Comparison of ENCODE assay signal across 8 mouse cellular contexts in the genomic region with DNA sequence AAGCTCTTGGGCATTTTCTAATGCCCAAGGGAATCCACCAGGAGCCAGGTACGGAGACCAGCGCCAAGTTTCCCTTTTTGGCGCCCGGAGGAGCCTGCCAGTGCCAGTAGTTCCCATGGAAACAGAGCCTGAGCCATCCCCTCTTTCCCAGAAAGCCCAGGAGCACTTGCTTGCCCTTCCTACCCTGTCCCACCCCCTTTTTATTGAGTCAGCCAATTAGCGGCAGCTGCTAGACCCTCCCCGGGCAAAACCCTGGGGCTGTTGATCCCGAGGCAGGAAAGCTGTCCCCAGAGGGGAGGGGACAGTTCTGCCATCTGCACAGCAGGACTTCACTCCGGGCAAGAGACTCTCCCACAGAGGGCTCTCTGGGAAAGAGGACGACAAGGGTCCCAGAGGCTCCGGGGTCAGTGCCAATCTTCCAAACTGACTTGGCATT. TPM values are rescaled to one million over a fixed set of nuclear protein-coding genes. Genes with fewer than 3 reads are reported as not detected.
DNase-seq lines count a peak whose midpoint lies in the region; ATAC-seq and TF ChIP-seq lines count a peak whose summit lies in the region.

Kcnip3 (minus strand) TSS at position 89 of the 436 bp plus-strand sequence.

- no peak for TF ChIP-seq CTCF in lung, adult 2 months (IDR thresholded peaks at IDR 0.05; ENCODE audit: insufficient read depth, low read length)
- TF ChIP-seq CTCF in heart, postnatal 0 days (IDR thresholded peaks at IDR 0.05; ENCODE audit: low read depth), result no peak

- H3K4me1 ChIP-seq in lung, adult 2 months (ENCODE audit: control insufficient read depth, insufficient read depth, low read length), result no peaks in the 10 kb centered on the region
- H3K4me1 ChIP-seq in heart, postnatal 0 days (ENCODE audit: control insufficient read depth, insufficient read depth), result 0 out of 2 replicates have a peak, but pooled peaks cover 5% of the 10 kb centered on the region
- H3K4me1 ChIP-seq in neural tube, embryonic 12.5 days, result peaks cover 22% of the 10 kb centered on the region

- no peak within 1 kb of the TSS for H3K27ac ChIP-seq in heart, postnatal 0 days (ENCODE audit: low read depth)
- no peak within 1 kb of the TSS; the same call in 1 of the 2 replicates for H3K27ac ChIP-seq in neural tube, embryonic 12.5 days

- peaks cover 15% of the 10 kb centered on the region for H3K27me3 ChIP-seq in heart, postnatal 0 days (ENCODE audit: control insufficient read depth, insufficient read depth, low read length)
- no peaks in the 10 kb centered on the region for H3K27me3 ChIP-seq in neural tube, embryonic 12.5 days (replicated peaks)

- H3K4me2 ChIP-seq in heart, postnatal 0 days (ENCODE audit: low read depth, low read length), result peak within 1 kb of the TSS; percentile 52
- peak within 1 kb of the TSS; percentile 63 for H3K4me2 ChIP-seq in neural tube, embryonic 12.5 days (replicated peaks)

- H3K4me3 ChIP-seq in lung, adult 2 months (replicated peaks; ENCODE audit: extremely low read depth, low read depth, low read length), result peak within 1 kb of the TSS; percentile 29
- H3K4me3 ChIP-seq in heart, postnatal 0 days (ENCODE audit: low read depth, low read length), result peak within 1 kb of the TSS; percentile 22
- H3K4me3 ChIP-seq in neural tube, embryonic 12.5 days, result peak within 1 kb of the TSS; percentile 19

- no peak within 1 kb of the TSS for H3K9ac ChIP-seq in heart, postnatal 0 days (replicated peaks; ENCODE audit: low read depth, low read length)
- 0 out of 2 replicates have a peak within 1 kb of the TSS, but pooled peaks have one; percentile 13 for H3K9ac ChIP-seq in neural tube, embryonic 12.5 days

- WGBS in lung, adult 2 months, result 18% methylated on average over 10 of the region's 10 CpGs
- 7% methylated on average over 10 of the region's 10 CpGs for WGBS in heart, postnatal 0 days
- under 1% methylated on average over 10 of the region's 10 CpGs for WGBS in neural tube, embryonic 12.5 days

- H3K36me3 ChIP-seq in heart, postnatal 0 days (replicated peaks; ENCODE audit: control insufficient read depth, insufficient read depth, low read length), result no peaks in the 10 kb centered on the region
- H3K36me3 ChIP-seq in neural tube, embryonic 12.5 days, result no peaks in the 10 kb centered on the region

- intact Hi-C loops in left cerebral cortex, postnatal 36 days (cut with DNase I), result no loop called here

- TF ChIP-seq POLR2A in lung, adult 2 months (IDR thresholded peaks at IDR 0.05; ENCODE audit: borderline replicate concordance, extremely low read depth, low read depth, low read length), result no peak

- no peak for DNase-seq in lung, adult 2 months
- no peak for DNase-seq in lung, postnatal 4 days
- peak; percentile 73 to 78 for DNase-seq in cerebellum, postnatal 36 days
- DNase-seq in heart, postnatal 0 days (ENCODE audit: low spot score), result no peak
- DNase-seq in left cerebral cortex, postnatal 36 days (ENCODE audit: low spot score in 2 of 2), result peak; percentile 72 to 79
- no peak for DNase-seq in natural killer cell, adult 2 months (ENCODE audit: low spot score in 2 of 2)
- DNase-seq in kidney, postnatal 14 days, result no peak

- H3K9me3 ChIP-seq in heart, postnatal 0 days (replicated peaks; ENCODE audit: control insufficient read depth, low read length), result no peaks in the 10 kb centered on the region
- H3K9me3 ChIP-seq in neural tube, embryonic 12.5 days, result no peaks in the 10 kb centered on the region

- TF ChIP-seq EP300 in heart, postnatal 0 days (IDR thresholded peaks at IDR 0.05; ENCODE audit: low read depth), result no peak

- ATAC-seq in heart, postnatal 0 days (ENCODE audit: insufficient read depth, low read depth), result no peak
- ATAC-seq in neural tube, embryonic 12.5 days (ENCODE audit: low FRiP score, low read depth), result peak; percentile 86

RNA-seq across cellular contexts. Expression of gene Kcnip3, which starts in this region (rescaled TPM):
- 1.5 and 3.1 TPM in 2 replicates for polyA plus RNA-seq in lung, adult 2 months (2012; rRNA removed)
- 3.5 and 7.9 TPM in 2 replicates for total RNA-seq in heart, postnatal 0 days (2014; rRNA removed; ENCODE audit: low replicate concordance)
- 0.20 and 0.40 TPM in 2 replicates for polyA plus RNA-seq in heart, postnatal 0 days (2015; fragmentation: Nextera tagmentation; extraction: Ambion mirVana)
- 100 to 1,000 TPM; 130 to 133 TPM for total RNA-seq in left cerebral cortex, postnatal 36 days (2021)
- 1.6 TPM in 2 replicates for polyA plus RNA-seq in neural tube, embryonic 12.5 days (2016; fragmentation: Nextera tagmentation; extraction: Ambion mirVana)

Comparison
In these comparisons a context has a peak if more than half of its experiments do, and no peak if none do; other contexts are left out.
1. RNA of gene Kcnip3 (total RNA-seq): 130 to 133 TPM in left cerebral cortex, postnatal 36 days; 3.5 to 7.9 TPM in heart, postnatal 0 days; every median in the first group is over 10 times any median in the second.
2. DNase-seq: peak in cerebellum, postnatal 36 days (2 of 2) and left cerebral cortex, postnatal 36 days (2 of 2); none in lung, adult 2 months (single experiment), lung, postnatal 4 days (0 of 2), heart, postnatal 0 days (single experiment), natural killer cell, adult 2 months (0 of 2) and kidney, postnatal 14 days (single experiment).
3. Peak in every context shown above with its lines, with median percentiles within 50 percentile points of each other: H3K4me3 ChIP-seq.